Mouse (Mus musculus) heart, adult 2 months (tissue): ENCODE data around the gene Mtg2.

ENCODE experiments used
- CTCF ChIP-seq: fragments of 200-600 bp; IDR thresholded peaks from 2 replicates; pipeline ENCODE4 v1.8.1; 2022; ENCODE audit warnings: antibody characterized with exemption, mild to moderate bottlenecking, moderate library complexity
- EP300 ChIP-seq: fragments of 200-500 bp; IDR thresholded peaks from 2 replicates; pipeline ENCODE4 v1.6.1; 2011; ENCODE audit warnings: low read depth, low read length, control low read depth; ENCODE audit not compliant: insufficient read depth
- POLR2A ChIP-seq: fragments of 200-500 bp; IDR thresholded peaks from 2 replicates; pipeline ENCODE4 v1.6.1; 2011; ENCODE audit warnings: mild to moderate bottlenecking, low read depth, low read length, control low read depth; ENCODE audit not compliant: insufficient read depth

GRCm38 (mm10) chr2:180099529-180099928 is 29.1 kb downstream of the Mtg2 start:
- no peak for TF ChIP-seq POLR2A
- no peak for TF ChIP-seq CTCF
- TF ChIP-seq EP300: no peak
